Mouse (Mus musculus) CH12.LX (cell line): Measurements from ENCODE around the gene Dleu7. TPM values are rescaled to one million over a fixed set of nuclear protein-coding genes. Genes with fewer than 3 reads are reported as not detected.

ENCODE experiments used
- DNase-seq: peaks from one replicate; pipeline ENCODE4 v3.0.0-alpha.2; 2013; ENCODE audit errors: extremely low read depth
- H3K27ac ChIP-seq: 2 replicates; pipeline ENCODE4 v1.5.1; 2012; ENCODE audit warnings: low read depth, mild to moderate bottlenecking, control low read depth, moderate library complexity; ENCODE audit not compliant: insufficient read depth
- H3K27me3 ChIP-seq: replicated peaks from 2 replicates; pipeline ENCODE3; 2012; ENCODE audit warnings: inconsistent platforms
- H3K36me3 ChIP-seq, 2 experiments: replicated peaks in 1 of 2; 2 replicates each; pipeline versions ENCODE3 to v1.6.1; 2012; ENCODE audit warnings: inconsistent platforms in 1 of 2, low read length in 1 of 2, mild to moderate bottlenecking in 1 of 2, mixed read lengths in 1 of 2, moderate library complexity in 1 of 2; ENCODE audit not compliant: control insufficient read depth in 1 of 2, insufficient read depth in 1 of 2
- H3K4me1 ChIP-seq, 2 experiments: 2 replicates each; pipeline ENCODE4 v1.6.1; 2012; ENCODE audit warnings: inconsistent platforms in 1 of 2, moderate library complexity in 1 of 2; ENCODE audit not compliant: insufficient read depth in 2 of 2, control insufficient read depth in 1 of 2
- H3K4me2 ChIP-seq: 2 replicates; pipeline ENCODE4 v1.6.1; 2012; ENCODE audit warnings: low read depth, mild to moderate bottlenecking, control low read depth; ENCODE audit not compliant: poor library complexity, insufficient read depth, severe bottlenecking
- H3K4me3 ChIP-seq, 3 experiments: fragments of 150-350 bp in 1 of 3; sonication (generic) in 1 of 3; replicated peaks in 1 of 3; 2 replicates each; pipeline versions ENCODE3 to v1.5.1; 2011 to 2012; ENCODE audit warnings: low read depth in 2 of 3, low read length in 2 of 3, mild to moderate bottlenecking in 2 of 3, moderate library complexity in 2 of 3, control low read depth in 1 of 3, improper control_type of control experiment in 1 of 3, inconsistent platforms in 1 of 3, mixed read lengths in 1 of 3; ENCODE audit not compliant: poor library complexity in 1 of 3
- H3K79me2 ChIP-seq: replicated peaks from 2 replicates; pipeline ENCODE4 v1.6.1; 2012; ENCODE audit warnings: mild to moderate bottlenecking, moderate library complexity; ENCODE audit not compliant: control insufficient read depth, poor library complexity, insufficient read depth, severe bottlenecking; ENCODE audit errors: extremely low read depth
- H3K9ac ChIP-seq: 2 replicates; pipeline ENCODE4 v1.6.1; 2012; ENCODE audit warnings: low read depth, mild to moderate bottlenecking, control low read depth, moderate library complexity; ENCODE audit not compliant: insufficient read depth
- H3K9me3 ChIP-seq: replicated peaks from 2 replicates; pipeline ENCODE3; 2012; ENCODE audit warnings: low read length, inconsistent platforms, mixed read lengths
- BHLHE40 ChIP-seq: IDR thresholded peaks from 2 replicates; pipeline ENCODE4 v1.6.1; 2011; ENCODE audit warnings: mild to moderate bottlenecking, low read depth, low read length, improper control_type of control experiment
- CHD1 ChIP-seq: IDR thresholded peaks from 2 replicates; pipeline ENCODE4 v1.6.1; 2012; ENCODE audit warnings: low read depth, low read length, improper control_type of control experiment, inconsistent platforms
- CHD2 ChIP-seq: IDR thresholded peaks from 2 replicates; pipeline ENCODE4 v1.6.1; 2011; ENCODE audit warnings: low read length, improper control_type of control experiment
- E2F4 ChIP-seq: IDR thresholded peaks from 2 replicates; pipeline ENCODE4 v1.6.1; 2011; ENCODE audit warnings: low read depth, low read length, improper control_type of control experiment; ENCODE audit not compliant: insufficient replicate concordance
- ELF1 ChIP-seq: IDR thresholded peaks from 2 replicates; pipeline ENCODE4 v1.6.1; 2014; ENCODE audit warnings: low read depth, mild to moderate bottlenecking, inconsistent platforms, low read length, improper control_type of control experiment
- ETS1 ChIP-seq: conservative IDR thresholded peaks from 2 replicates; pipeline ENCODE4 v1.6.1; 2012; ENCODE audit warnings: low read depth, mild to moderate bottlenecking, inconsistent platforms, low read length, improper control_type of control experiment, moderate library complexity
- GABPA ChIP-seq: IDR thresholded peaks from 2 replicates; pipeline ENCODE4 v1.6.1; 2012; ENCODE audit warnings: low read depth, low read length, improper control_type of control experiment, inconsistent platforms; ENCODE audit not compliant: insufficient replicate concordance
- HCFC1 ChIP-seq: IDR thresholded peaks from 2 replicates; pipeline ENCODE4 v1.6.1; 2012; ENCODE audit warnings: low read depth, mild to moderate bottlenecking, inconsistent platforms, low read length, improper control_type of control experiment
- IRF4 ChIP-seq: IDR thresholded peaks from 2 replicates; pipeline ENCODE4 v1.6.1; 2014; ENCODE audit warnings: low read depth, mild to moderate bottlenecking, inconsistent platforms, low read length, improper control_type of control experiment
- JUND ChIP-seq: conservative IDR thresholded peaks from 2 replicates; pipeline ENCODE4 v1.6.1; 2011; ENCODE audit warnings: low read depth, low read length, improper control_type of control experiment
- KAT2A ChIP-seq: IDR thresholded peaks from 2 replicates; pipeline ENCODE4 v1.6.1; 2012; ENCODE audit warnings: low read length, improper control_type of control experiment, inconsistent platforms; ENCODE audit not compliant: insufficient replicate concordance
- MAFK ChIP-seq: IDR thresholded peaks from 2 replicates; pipeline ENCODE4 v1.6.1; 2011; ENCODE audit warnings: low read length, improper control_type of control experiment; ENCODE audit not compliant: insufficient replicate concordance
- MAX ChIP-seq: IDR thresholded peaks from 2 replicates; pipeline ENCODE4 v1.6.1; 2011; ENCODE audit warnings: low read length, improper control_type of control experiment
- MAZ ChIP-seq: IDR thresholded peaks from 2 replicates; pipeline ENCODE4 v1.6.1; 2012; ENCODE audit warnings: low read depth, mild to moderate bottlenecking, inconsistent platforms, low read length, improper control_type of control experiment, moderate library complexity
- MXI1 ChIP-seq: IDR thresholded peaks from 2 replicates; pipeline ENCODE4 v1.6.1; 2011; ENCODE audit warnings: mild to moderate bottlenecking, low read depth, low read length, improper control_type of control experiment
- MYC ChIP-seq: IDR thresholded peaks from 2 replicates; pipeline ENCODE4 v1.6.1; 2011; ENCODE audit warnings: low read depth, mild to moderate bottlenecking, improper control_type of control experiment, low read length
- NRF1 ChIP-seq: IDR thresholded peaks from 2 replicates; pipeline ENCODE4 v1.6.1; 2014; ENCODE audit warnings: low read depth, mild to moderate bottlenecking, inconsistent platforms, low read length, improper control_type of control experiment, moderate library complexity
- POLR2AphosphoS2 ChIP-seq: IDR thresholded peaks from 2 replicates; pipeline ENCODE4 v1.6.1; 2011; ENCODE audit warnings: low read depth, low read length, improper control_type of control experiment
- SIN3A ChIP-seq: IDR thresholded peaks from 2 replicates; pipeline ENCODE4 v1.6.1; 2012; ENCODE audit warnings: low read length, improper control_type of control experiment, inconsistent platforms
- USF1 ChIP-seq: IDR thresholded peaks from 2 replicates; pipeline ENCODE4 v1.6.1; 2014; ENCODE audit warnings: low read depth, mild to moderate bottlenecking, inconsistent platforms, low read length, improper control_type of control experiment
- ZC3H11A ChIP-seq: IDR thresholded peaks from 2 replicates; pipeline ENCODE4 v1.6.1; 2012; ENCODE audit warnings: low read depth, mild to moderate bottlenecking, inconsistent platforms, low read length, improper control_type of control experiment
- ZKSCAN1 ChIP-seq: IDR thresholded peaks from 2 replicates; pipeline ENCODE4 v1.6.1; 2012; ENCODE audit warnings: low read depth, inconsistent platforms, low read length, improper control_type of control experiment, borderline replicate concordance
- ZMIZ1 ChIP-seq: IDR thresholded peaks from 2 replicates; pipeline ENCODE4 v1.6.1; 2012; ENCODE audit warnings: low read depth, mild to moderate bottlenecking, inconsistent platforms, low read length, improper control_type of control experiment
- ZNF384 ChIP-seq: IDR thresholded peaks from 2 replicates; pipeline ENCODE4 v1.6.1; 2012; ENCODE audit warnings: low read depth, low read length, improper control_type of control experiment, inconsistent platforms
- dilution Hi-C: fragments of 300-500 bp; cut with MboI; formaldehyde crosslinking; loops from 2 replicates; pipeline ENCODE4 v1.14.3; 2020; ENCODE audit warnings: low sequenced_read_pairs; ENCODE audit not compliant: extremely low pct_unique_long_range_greater_than_20kb, extremely low pct_ligation_motif_present
- in situ Hi-C: fragments of 300-500 bp; cut with MboI; formaldehyde crosslinking; loops from 3 replicates; pipeline ENCODE4 v1.14.3; 2019; ENCODE audit warnings: low sequenced_read_pairs, low pct_ligation_motif_present, low pct_unique_long_range_greater_than_20kb, mixed read lengths
- polyA plus RNA-seq: library from polyadenylated mRNA; unstranded; fragments of >175 nt; gene quantifications from 2 replicates; pipeline ENCODE4 v1.2.1, GENCODE M21; 2012; ENCODE audit warnings: low read depth; ENCODE audit not compliant: insufficient read length
- total RNA-seq, 2 experiments: library from RNA; depleted of rRNA; stranded (reverse); fragments of 300-350 nt in 1 of 2; fragments of >200 nt in 1 of 2; gene quantifications; 2 replicates each; pipeline ENCODE4 v1.2.3; 2012 to 2014

The Dleu7 gene
- total and polyA plus RNA-seq, 3 experiments = not detected

- no peak overlapping the region for H3K4me2 ChIP-seq
- H3K36me3 ChIP-seq = no peaks in the 10 kb centered on the region
- no peak overlapping the region for H3K9ac ChIP-seq
- no peaks in the 10 kb centered on the region for H3K9me3 ChIP-seq
- H3K27ac ChIP-seq = no peak overlapping the region
- H3K4me3 ChIP-seq = no peak overlapping the region
- dilution Hi-C loops = no loop called here
- no peaks in the 10 kb centered on the region for H3K27me3 ChIP-seq
- no peak for TF ChIP-seq ELF1
- TF ChIP-seq ZKSCAN1 = no peak
- TF ChIP-seq CHD2 = no peak
- no peak for TF ChIP-seq SIN3A
- TF ChIP-seq ZMIZ1 = no peak
- no peak for TF ChIP-seq JUND
- no peak for TF ChIP-seq MXI1
- no peak for TF ChIP-seq POLR2AphosphoS2
- TF ChIP-seq MAFK = no peak
- TF ChIP-seq MYC = no peak
- no peak for TF ChIP-seq MAZ
- TF ChIP-seq IRF4 = no peak
- TF ChIP-seq ETS1 = no peak
- no peaks in the 10 kb centered on the region for H3K4me1 ChIP-seq
- in situ Hi-C loops = no loop called here
- no peak for DNase-seq
- no peaks in the 10 kb centered on the region for H3K79me2 ChIP-seq
Observed at GRCm38 (mm10) chr14:62309026-62309425, 16.2 kb upstream of the Dleu7 start.

- DNase-seq = no peak
- Histone ChIP-seq H3K79me2 (no peaks in the 10 kb centered on the region), H3K36me3 (no peaks in the 10 kb centered on the region), H3K27me3 (no peaks in the 10 kb centered on the region), H3K9me3 (no peaks in the 10 kb centered on the region), H3K4me2 (no peak overlapping the region), H3K4me1 (no peaks in the 10 kb centered on the region), H3K9ac (no peak overlapping the region), H3K27ac (no peak overlapping the region), H3K4me3 (no peak overlapping the region)
- TF ChIP-seq KAT2A (no peak), MYC (no peak), BHLHE40 (no peak), NRF1 (no peak), MAX (no peak), ZNF384 (no peak), HCFC1 (no peak), CHD1 (no peak), ELF1 (no peak), CHD2 (no peak), ZC3H11A (no peak), GABPA (no peak), E2F4 (no peak), MAFK (no peak), ZKSCAN1 (no peak), USF1 (no peak)
- in situ Hi-C loops = no loop called here
- dilution Hi-C loops = no loop called here
Observed at GRCm38 (mm10) chr14:62307555-62307954, 14.7 kb upstream of the Dleu7 start.
